Mouse (Mus musculus) CD4-positive, CD25-positive, alpha-beta regulatory T cell, adult 2 months (primary cell): ENCODE measurements around the gene Atp6v1a.

Experiments used
- DNase-seq: peaks from one replicate; pipeline ENCODE4 v3.0.0-alpha.2; 2012; ENCODE audit warnings: low read depth, low spot score

The Atp6v1a gene

DNA sequence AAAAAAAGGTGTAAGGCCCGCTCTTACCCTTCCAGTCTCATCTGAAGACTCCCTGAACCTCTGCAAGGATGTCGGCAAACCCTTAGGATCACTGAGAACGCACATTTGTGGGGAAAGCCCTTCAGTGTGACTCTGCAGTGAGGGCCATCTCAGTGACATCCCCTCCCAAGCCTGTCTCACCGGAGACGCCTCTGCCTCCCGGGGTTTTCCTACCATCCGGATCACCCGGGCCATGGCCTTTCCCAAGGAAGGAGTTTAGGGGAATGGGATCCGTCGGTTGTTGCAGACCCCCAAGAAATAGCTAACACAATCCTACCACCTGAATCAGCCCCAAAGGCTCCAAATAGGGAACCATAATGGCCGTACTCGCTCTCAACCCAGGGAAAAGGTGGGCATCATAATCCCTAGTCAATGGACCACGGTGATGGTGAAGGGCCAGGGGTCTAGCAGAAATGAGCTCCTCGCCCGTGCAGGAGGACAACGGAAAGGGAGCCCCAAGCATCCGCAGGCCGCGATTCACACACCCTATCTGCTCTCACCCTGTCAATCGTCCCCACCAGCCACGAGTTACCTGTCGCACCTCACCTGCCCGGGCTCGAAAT lies 1.0 kb downstream of the Atp6v1a start:
- peak; percentile 30 for DNase-seq

DNA sequence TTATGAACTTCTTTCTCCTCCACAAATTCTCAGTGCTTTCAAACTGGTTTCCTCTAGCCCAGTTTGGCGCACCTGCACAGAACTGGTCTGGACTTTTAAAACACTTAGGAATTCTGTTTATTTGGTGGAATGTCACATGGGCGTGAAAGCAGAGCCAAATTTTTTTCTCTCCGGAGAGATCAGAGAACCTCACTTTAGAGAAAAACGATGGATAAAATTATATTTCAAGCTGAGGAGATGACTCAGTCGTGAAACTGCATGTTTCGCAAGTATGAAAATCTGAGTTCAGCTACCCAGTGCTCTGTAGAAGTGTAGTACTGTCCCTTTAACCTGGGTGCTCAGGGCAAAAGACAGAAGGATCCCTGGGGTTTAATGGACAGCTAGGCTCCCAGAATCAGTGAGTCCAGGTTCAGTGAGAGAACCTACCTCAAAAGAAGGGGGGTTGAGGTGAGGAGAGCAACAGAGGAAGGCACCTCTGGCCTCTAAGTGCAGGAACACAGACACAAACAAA lies 2.9 kb downstream of the Atp6v1a start:
- DNase-seq: no peak

DNA sequence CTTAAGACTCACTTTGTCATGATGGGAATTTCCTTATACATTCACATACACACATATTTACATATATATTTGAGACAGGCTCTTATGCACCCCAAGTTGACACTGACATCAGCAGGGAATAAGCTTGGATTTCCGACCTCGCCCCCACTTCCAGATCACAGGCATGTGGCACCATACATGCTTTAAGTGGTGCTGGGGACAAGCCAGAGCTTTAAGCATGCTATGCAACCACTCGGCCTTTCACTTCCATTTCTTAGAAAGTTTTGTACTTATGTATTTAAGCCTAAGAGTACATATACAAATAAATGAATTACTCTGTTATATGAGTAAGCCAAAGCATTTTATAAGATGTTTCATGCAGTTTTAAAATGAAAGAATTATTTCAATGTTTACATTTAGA lies 6.3 kb downstream of the Atp6v1a start:
- no peak for DNase-seq

DNA sequence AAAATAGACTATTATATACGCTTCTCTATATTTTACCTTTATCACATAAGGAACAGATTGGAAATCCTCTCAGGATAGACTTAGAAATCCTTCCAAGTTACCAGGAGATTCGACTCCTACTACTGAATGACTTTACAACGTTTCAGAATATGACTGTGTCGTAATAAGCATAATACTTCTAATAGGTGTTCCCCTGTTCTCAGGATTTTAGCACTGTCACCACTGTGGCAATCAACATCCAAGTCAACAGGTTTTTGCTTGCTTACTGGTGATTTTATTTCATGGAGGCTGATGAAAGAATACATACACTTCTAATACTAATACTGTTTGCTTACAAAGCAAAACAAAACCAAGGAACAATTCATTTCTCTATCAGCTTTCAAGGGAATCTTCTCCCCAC lies 7.2 kb downstream of the Atp6v1a start:
- DNase-seq: no peak

DNA sequence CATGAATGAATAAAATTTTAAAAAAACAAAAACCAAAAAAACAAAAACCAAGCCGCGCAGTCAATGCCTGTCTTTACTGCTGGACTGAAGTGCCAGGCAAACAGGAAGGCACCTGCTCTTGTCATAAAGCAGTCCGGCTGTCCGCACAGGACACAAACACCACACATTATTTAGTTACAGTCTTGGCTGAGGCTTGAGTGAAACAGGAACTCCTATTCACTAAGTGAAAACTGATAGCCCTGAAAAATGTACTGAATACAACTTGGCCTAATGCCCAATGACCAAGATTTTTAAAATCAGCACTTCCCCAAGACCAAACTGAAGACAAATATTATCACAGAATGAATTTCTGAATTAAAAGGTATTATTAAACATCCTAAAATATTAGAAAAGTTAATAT lies 13.1 kb downstream of the Atp6v1a start:
- no peak for DNase-seq

DNA sequence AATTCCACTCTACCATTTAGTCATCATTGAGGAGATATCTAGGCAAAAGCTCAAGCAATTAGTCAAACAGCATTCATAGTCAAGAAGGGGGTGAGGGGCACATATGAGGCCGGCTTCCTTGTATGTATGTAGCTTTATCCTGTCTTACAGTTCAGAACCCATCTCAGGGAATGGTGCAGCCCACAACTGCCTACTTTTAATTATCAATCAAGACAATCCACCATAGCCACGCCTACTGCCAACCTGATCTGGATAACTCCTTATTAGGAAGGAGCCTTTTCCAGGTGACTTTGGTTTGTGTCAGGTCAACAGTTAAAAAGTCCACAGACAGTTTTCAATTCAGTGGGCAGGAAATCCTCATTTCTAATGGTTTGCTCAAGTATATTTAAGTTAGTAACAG lies 14.1 kb downstream of the Atp6v1a start:
- no peak for DNase-seq

DNA sequence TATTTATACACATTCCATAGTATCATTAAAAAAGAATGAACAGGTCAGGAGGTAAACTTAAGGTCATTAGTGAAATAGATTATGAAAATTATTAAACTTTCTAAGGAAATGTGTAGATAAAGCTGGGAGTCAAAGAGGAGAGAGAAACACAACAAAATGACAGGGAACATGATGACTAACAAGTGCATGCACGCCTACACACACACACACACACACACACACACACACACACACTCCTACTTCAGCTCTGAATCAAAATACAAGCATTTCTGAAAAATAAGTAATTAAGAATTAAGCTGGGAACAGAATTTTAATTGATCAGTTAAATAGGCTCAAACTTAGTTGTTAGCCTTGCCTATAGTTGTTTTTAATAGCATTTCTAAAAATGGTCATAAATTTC lies 14.8 kb downstream of the Atp6v1a start:
- no peak for DNase-seq

DNA sequence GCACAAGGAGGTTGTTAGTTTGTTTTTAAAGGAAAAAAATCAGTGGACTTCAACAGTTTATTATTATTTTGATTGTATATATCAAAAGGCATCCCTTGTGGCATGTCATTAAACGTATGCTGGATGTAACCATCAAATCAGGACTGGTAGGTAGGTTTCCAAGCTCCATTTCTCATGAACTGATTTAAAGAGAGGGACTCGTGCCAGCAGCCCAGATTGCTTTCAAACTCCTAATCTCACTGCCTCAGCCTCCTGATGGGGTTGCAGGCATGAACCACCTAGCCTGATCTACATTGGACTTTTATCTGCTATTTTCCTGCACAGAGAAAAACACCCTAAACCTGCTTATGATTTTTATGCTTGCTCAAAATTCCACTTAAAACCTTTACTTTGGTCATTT lies 15.7 kb downstream of the Atp6v1a start:
- DNase-seq: no peak

DNA sequence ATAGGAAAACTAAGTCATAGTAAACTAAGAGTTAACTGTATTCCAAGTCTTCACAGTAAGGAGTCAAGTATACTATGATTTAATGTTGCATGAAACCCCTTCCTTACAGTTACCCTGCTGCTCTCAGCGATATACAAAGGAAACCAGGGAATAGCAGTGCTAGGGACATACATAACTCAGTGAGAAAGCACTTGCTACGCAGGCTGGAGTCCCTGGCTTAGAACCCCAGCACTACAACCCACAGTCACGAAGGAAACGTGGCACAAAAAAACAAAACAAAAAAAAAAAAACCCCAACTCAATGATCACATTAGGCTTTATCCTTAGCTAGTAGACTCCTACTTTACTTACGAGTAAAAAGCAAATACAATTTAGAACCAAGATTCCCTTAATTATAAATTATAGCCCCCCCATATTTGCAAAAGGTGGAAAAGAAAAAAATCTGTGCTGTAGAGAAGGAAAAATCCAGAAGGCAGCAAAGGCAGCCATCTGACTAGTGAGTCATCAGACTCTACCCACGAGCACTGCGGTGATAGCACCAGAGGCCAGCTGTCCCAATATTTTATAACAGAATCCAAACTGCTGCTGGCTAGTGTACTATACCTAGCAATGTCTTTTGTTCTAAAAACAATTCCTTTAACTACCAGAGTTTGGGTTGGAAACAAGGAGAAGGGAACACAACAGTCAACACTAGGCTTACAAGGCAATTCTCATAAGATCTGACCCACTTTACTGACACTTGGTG lies 16.4 kb downstream of the Atp6v1a start:
- DNase-seq: no peak

DNA sequence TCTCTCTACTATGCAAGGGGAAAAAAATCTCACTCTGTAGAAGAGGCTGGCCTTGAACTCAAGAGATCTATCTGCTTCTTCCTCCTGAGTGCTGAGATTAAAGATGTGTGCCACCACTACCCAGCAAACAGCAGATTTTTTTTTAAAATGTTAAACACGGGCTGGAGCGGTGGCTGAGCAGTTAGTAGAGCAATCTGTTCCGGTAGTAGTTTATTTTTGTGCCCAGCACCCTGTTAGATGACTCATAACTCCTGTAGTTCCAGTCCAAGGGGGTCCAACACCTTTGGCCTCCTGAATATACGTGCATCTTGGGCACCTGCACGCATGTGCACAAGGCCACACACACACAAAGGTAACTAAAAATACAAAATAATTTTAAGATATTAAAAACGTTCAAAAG lies 16.9 kb downstream of the Atp6v1a start:
- DNase-seq: no peak

DNA sequence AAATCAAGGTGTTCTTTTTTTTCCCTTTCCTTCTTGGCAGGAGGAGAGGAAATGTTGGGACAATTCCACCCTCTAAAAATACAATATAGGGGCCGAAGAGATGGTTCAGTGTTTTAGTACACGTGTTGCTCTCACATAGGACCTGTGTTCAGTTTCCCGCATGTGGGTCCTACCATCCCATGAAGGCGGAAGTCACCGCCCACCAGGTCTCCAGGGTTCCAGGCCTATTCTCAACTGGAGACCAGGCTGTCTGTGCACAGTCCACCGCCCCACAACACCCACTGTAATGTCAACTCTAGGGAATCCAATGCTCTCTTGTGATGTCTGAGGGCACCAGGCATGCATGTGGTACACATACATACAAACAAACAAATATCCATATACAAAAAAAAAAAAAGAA lies 17.4 kb downstream of the Atp6v1a start:
- no peak for DNase-seq

DNA sequence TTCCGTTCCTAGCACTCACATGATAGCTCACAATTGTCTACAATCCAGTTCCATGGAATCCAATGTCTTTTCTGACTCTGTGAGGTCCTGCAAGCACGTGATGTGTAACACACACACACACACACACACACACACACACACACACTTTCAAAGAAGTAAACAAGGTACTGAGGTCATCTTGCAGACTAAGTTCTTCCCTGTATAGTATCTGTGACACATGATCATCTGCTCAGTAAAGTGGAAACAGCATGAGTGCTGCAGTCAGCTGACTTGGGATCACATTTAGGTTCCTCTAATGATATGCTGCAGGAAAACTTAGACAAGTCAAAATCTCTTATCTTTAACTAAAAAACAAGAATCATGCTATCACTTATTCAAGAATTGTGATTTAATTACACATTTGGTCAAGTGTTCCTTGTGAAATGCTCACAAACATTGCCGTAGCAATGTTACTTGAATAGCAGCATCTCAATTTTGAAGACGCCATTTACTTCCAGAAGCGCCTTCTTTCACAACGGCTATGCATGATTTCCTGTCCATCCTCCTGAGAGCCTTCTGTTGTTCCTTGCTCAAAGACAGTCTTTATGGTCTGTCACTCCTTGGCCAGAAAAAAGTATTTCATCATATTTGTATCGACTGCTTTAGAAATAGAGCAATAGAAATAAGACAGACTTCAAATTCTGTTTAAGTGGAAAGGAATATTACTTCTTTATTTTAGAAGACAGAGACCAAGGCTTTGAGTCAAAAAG lies 19.6 kb downstream of the Atp6v1a start:
- DNase-seq: no peak

DNA sequence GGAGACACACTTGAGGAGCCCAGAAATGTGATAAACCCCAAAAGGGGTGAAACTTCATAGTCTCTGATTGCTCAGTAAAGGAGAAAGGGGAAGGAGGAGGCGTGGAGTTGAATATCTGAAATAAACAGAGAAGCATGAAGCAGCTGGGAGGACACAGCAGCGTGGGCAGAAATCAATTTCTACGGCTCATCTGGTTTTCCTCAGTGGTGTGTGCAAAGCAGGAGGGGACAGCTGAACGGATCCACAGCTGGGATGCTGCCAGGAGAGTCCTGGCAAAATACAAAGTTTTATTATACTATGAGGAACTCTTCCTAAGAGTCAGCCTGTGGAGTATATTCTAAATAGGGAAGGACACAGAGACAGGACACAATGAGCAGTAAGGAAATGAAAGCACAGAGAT lies 30.5 kb downstream of the Atp6v1a start:
- no peak for DNase-seq

DNA sequence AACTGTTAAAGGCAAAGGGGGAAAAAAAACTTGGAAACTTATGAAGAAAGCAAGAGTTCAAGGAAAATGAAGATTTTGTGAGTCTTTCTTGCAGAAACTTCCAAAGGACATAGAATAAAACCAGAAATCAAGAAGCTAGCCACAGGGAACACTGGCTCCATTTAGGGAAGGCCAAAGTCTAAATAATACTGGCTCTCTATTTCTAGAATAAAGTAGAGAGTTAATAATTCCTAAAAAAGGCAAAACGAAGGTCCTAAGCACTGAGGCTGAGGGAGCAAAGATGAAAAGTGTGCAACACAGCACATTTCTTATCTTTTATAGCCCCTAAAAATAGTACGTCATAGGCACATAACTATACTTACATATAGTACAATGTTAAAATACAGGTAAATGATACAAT lies 34.3 kb downstream of the Atp6v1a start:
- no peak for DNase-seq

DNA sequence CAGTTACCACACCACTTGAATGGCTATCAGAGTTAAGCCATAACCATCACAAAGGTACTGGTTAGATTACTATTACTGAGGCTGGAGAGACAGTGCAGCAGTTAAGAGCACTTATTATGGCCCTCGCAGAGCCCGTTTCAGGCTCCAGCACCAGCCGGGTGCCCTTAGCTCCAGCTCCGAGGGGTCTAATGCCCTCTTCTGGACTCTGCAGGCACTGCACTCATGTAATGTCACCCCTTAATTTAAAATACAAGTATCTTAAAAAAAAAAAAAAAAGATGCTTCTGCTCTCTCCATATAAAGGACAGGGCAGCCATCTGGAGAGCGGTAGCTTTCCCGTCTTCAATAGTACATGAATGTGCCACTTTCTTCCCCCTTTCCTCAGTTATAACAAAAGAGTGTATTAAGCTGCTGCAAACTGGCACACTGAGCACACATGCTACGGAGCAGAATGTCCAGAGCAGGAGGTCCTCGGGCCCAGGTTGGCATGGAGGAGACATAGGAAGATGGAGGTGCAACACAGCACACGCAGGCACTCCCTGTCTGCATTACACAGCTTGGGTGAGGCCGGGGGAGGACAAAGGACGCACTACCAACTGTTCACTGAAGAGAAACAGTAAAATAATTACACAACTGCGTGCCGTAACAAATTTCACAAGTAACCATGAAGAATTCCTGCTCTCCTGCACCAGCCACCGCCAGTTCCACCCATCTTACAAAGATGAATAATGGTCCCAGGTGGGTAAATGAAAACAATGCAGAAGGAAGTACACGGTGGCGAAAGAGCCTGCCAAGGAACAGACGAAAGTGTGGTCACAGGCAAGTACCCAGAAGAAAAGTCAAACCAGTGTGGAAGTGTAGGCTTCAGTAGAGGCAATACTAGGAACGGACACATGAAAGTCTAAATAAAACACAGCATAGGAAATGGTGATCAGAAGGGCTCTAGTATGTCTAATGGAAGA lies 35.4 kb downstream of the Atp6v1a start:
- peak; percentile 15 for DNase-seq

DNA sequence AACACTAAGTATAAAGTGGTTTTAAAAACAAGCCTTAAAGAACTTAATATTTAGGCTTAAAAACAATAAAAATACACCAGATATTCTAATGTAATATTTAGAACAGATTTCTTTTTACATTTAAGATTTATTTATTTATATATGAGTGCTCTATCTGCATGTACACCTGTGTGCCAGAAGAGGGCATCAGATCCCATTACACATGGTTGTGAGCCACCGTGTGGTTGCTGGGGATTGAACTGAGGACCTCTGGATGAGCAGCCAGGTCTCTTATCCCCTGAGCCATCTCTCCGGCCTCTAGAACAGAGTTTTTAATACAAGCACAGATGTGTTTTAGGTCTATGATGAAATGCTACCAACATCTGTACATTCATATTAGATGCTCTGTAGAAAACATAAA lies 36.6 kb downstream of the Atp6v1a start:
- DNase-seq: peak; percentile 22

DNA sequence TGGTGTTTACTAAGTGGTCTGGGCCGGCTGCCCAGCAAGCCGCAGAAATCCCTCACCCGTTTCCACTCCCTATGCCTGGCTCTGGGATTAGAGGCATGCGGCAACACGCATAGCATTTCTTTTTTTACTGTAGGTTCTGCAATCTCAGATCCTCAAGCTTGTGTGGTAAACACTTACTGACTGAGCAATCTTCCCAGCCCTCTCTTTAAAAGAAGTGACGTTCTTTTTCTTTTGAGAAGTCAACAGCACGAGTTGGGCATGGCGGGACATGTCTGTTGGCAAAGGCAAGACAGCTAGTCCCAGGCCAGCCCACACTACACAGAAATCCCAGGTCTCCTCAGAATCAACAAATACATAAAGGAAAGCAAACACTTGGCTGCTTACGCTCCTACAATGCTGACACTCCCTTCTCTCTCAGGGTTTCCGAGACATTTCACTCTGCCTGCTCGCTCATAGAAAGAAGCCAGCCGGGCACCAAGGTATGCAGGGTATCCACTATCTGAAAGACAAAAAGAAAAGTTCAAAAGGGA lies 38.3 kb downstream of the Atp6v1a start:
- no peak for DNase-seq

DNA sequence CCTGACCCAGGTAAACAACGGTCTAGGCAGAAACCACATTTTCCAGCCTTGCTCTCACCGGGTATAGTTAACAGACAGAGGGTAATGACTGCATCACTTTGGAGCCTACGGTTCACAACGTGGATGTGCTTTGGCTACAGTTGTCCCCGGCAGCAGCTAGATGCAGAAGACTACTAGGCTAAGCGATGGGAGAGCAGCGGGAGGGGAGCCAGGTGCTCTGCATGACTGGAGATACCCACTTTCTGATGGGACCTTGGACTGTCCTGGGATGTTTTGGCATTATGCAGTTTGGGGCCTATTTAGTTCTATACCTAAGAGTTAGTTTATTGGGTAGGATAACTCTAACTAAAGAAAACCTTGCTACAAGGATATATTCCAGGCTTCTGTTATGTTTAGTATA lies 40.1 kb downstream of the Atp6v1a start:
- DNase-seq: no peak

DNA sequence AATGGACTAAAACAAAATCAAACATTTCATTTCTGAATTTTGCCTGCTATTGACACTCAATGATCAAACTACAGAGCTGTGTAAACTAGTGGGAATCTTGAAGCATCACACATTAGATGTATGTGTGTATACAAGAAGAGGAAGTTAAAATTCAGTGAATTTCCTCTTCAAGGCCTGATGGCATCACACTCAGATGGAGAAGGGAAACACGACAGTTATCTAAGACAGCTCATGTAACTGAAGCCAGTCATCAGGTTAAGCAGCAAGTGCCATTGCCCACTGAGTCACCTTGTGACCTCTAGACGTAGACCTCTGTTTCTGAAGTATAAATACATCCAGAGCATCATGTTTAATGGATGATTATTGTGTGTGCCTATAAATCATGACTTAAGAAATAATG lies 51.9 kb downstream of the Atp6v1a start:
- no peak for DNase-seq

DNA sequence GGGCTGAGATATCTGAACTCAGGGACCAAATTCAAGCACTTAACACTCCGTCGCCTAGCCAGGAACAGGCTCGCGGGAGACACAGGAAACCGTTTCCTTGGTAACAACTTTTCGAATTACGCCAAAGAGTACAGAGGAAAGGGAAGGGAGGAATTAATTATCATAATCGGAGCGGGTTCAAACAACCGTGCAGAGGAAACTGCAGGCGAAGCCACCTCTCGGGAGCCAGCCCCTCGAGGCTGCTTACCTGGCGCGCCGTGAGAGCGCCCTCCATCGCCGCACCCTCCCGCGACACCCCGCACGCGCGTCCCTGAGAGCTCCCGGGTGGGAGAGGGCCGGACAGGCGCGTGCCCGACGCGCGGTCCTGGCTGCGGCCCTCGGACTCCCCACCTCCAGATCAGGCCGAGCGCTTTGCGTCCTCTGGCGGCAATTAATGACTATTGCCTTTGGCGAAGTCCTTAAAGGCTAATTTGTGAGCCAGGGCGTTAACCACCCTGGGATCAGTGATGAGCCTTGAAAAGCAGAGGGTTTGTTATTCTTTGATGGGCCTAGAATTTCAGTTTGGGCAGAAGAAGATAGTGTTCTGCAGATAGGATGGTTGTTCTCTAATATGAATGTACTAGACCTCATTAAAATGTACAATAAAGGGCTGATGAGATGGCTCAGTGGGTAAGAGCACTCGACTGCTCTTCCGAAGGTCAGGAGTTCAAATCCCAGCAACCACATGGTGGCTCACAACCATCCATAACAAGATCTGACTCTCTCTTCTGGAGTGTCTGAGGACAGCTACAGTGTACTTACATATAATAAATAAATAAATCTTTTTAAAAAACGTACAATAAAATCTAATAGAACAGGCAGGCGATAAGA lies 76.2 kb downstream of the Atp6v1a start, which contains the start of gene Gramd1c:
Gene Gramd1c (minus strand): TSS at position 321 of the 870 bp plus-strand sequence.
- DNase-seq: peak; percentile 61
